ENCODE assay signal across 8 mouse cellular contexts in the genomic region with DNA sequence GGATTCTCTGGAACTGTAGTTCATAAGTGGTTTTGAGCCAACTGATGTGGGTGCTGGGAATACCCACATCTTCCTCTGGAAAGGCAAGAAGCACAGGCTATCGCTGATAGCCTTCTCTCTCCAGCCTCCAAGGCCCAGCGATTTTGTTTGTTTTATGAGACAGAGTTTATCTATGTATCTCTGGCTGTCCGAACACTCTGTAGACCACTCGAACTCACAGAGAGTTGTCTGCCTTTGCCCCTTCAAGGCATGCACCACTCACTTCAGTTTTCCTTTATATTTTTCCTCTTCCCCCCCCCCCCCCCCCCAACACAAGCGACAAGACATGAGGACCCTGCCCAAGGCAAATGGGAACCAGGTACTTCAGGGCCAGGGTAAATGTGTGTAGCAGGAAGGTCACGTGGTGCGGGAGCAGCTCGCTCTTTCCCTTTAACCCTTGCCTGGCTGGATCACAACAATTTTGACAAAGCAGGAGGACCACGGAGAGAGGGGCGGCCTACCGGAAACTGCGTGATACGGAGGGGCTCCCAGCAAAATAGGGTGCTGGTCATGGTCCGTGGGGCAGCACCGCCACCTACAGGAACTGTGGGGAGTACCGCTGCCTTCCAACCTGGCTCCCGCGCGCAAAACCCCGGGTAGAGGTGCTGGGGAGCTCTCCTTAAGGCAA. TPM values are rescaled to one million over a fixed set of nuclear protein-coding genes. Genes with fewer than 3 reads are reported as not detected.
DNase-seq lines count a peak whose midpoint lies in the region; ATAC-seq and TF ChIP-seq lines count a peak whose summit lies in the region.

No protein-coding gene starts in this region.

- peak; percentile 82 for TF ChIP-seq CTCF in ES-Bruce4 (IDR thresholded peaks at IDR 0.05; ENCODE audit: low read depth, low read length)

- no peaks in the 10 kb centered on the region for H3K36me3 ChIP-seq in ES-Bruce4 (ENCODE audit: control insufficient read depth, insufficient read depth, low read length, poor library complexity, severe bottlenecking)
- H3K36me3 ChIP-seq in forebrain, embryonic 14.5 days (ENCODE audit: control insufficient read depth, insufficient read depth, low read length), result no peaks in the 10 kb centered on the region
- H3K36me3 ChIP-seq in neural tube, embryonic 14.5 days (ENCODE audit: control insufficient read depth, insufficient read depth, low read length), result no peaks in the 10 kb centered on the region

- no peak for TF ChIP-seq POLR2A in ES-Bruce4 (IDR thresholded peaks at IDR 0.05; ENCODE audit: insufficient read depth, low read length)

- H3K9me3 ChIP-seq in ES-Bruce4 (replicated peaks; ENCODE audit: control insufficient read depth, insufficient read depth, low read length, poor library complexity, severe bottlenecking), result no peaks in the 10 kb centered on the region
- no peaks in the 10 kb centered on the region for H3K9me3 ChIP-seq in forebrain, embryonic 14.5 days (replicated peaks; ENCODE audit: control insufficient read depth, low read length)
- no peaks in the 10 kb centered on the region for H3K9me3 ChIP-seq in neural tube, embryonic 14.5 days (ENCODE audit: control insufficient read depth, low read length)

- H3K9ac ChIP-seq in ES-Bruce4 (ENCODE audit: low read depth, poor library complexity, severe bottlenecking), result peak overlapping the region; percentile 39
- peak overlapping the region; percentile 58 for H3K9ac ChIP-seq in forebrain, embryonic 14.5 days (ENCODE audit: low read length)
- peak overlapping the region; percentile 47 for H3K9ac ChIP-seq in neural tube, embryonic 14.5 days (replicated peaks; ENCODE audit: low read depth, low read length)

- no peaks in the 10 kb centered on the region for H3K27me3 ChIP-seq in ES-Bruce4 (ENCODE audit: control insufficient read depth, insufficient read depth, low read length, poor library complexity, severe bottlenecking)
- no peaks in the 10 kb centered on the region for H3K27me3 ChIP-seq in forebrain, embryonic 14.5 days (replicated peaks; ENCODE audit: control insufficient read depth, insufficient read depth, low read length)
- H3K27me3 ChIP-seq in neural tube, embryonic 14.5 days (ENCODE audit: control insufficient read depth, insufficient read depth, low read length), result no peaks in the 10 kb centered on the region

- peaks cover 1% of the 10 kb centered on the region for H3K4me1 ChIP-seq in ES-Bruce4 (ENCODE audit: control insufficient read depth, insufficient read depth, low read length)
- H3K4me1 ChIP-seq in forebrain, embryonic 14.5 days (ENCODE audit: control insufficient read depth, insufficient read depth, low read length), result no peaks in the 10 kb centered on the region
- H3K4me1 ChIP-seq in neural tube, embryonic 14.5 days (ENCODE audit: control insufficient read depth, insufficient read depth, low read length), result no peaks in the 10 kb centered on the region

- H3K4me3 ChIP-seq in ES-Bruce4 (ENCODE audit: low read depth, low read length), result peak overlapping the region; percentile 54
- peak overlapping the region; percentile 28 for H3K4me3 ChIP-seq in forebrain, embryonic 14.5 days (ENCODE audit: low read depth, low read length)
- peak overlapping the region; percentile 24 for H3K4me3 ChIP-seq in neural tube, embryonic 14.5 days (ENCODE audit: low read depth, low read length)

- 8% methylated on average over 20 of the region's 20 CpGs for WGBS in forebrain, embryonic 14.5 days
- WGBS in neural tube, embryonic 14.5 days, result 9% methylated on average over 20 of the region's 20 CpGs

- intact Hi-C loops in heart, postnatal 25 days (cut with DNase I), result loop anchor here (2.0 to 10.0 kb wide), 2 partner anchors 152 to 264 kb away; no protein-coding TSS in a partner anchor

- DNase-seq in forebrain, embryonic 14.5 days (ENCODE audit: low spot score), result peak; percentile 94
- peak; percentile 17 for DNase-seq in heart, postnatal 25 days (ENCODE audit: low spot score)
- peak; percentile 58 for DNase-seq in layer of hippocampus, adult 11-12 months (ENCODE audit: low spot score)
- DNase-seq in lung, adult 18-20 months, result peak; percentile 51 to 58
- peak; percentile 78 for DNase-seq in testis, postnatal 14 days (ENCODE audit: low spot score)

- H3K27ac ChIP-seq in ES-Bruce4 (ENCODE audit: insufficient read depth, low read length), result peak overlapping the region; percentile 78
- peak overlapping the region; percentile 63 for H3K27ac ChIP-seq in forebrain, embryonic 14.5 days (ENCODE audit: low read depth, low read length)
- H3K27ac ChIP-seq in neural tube, embryonic 14.5 days (ENCODE audit: low read depth, low read length), result peak overlapping the region; percentile 52

- peak; percentile 83; the same call in 1 of the 2 replicates for ATAC-seq in cerebellum, adult (ENCODE audit: insufficient number of reproducible peaks, low FRiP score, low TSS enrichment)
- peak; percentile 97 for ATAC-seq in forebrain, embryonic 14.5 days
- peak; percentile 97 for ATAC-seq in neural tube, embryonic 14.5 days (ENCODE audit: low read depth)

- TF ChIP-seq EP300 in ES-Bruce4 (IDR thresholded peaks at IDR 0.05; ENCODE audit: insufficient read depth, low read depth, low read length), result no peak

- peak overlapping the region; percentile 59 for H3K4me2 ChIP-seq in forebrain, embryonic 14.5 days (ENCODE audit: low read length)
- H3K4me2 ChIP-seq in neural tube, embryonic 14.5 days (ENCODE audit: low read depth, low read length), result peak overlapping the region; percentile 51

RNA-seq across cellular contexts. Expression of a gene that starts 12.5 kb away (rescaled TPM):
- not detected in 2 replicates for polyA plus RNA-seq in ES-Bruce4 (2011; ENCODE audit: insufficient read depth, insufficient read length, low read depth, missing spikeins)
- 0.33 and 1.3 TPM in 2 replicates for polyA plus RNA-seq in forebrain, embryonic 14.5 days (2014; fragmentation: Nextera tagmentation; extraction: Ambion mirVana)
- total RNA-seq in heart, postnatal 25 days (2021), result not detected
- 1.2 and 1.3 TPM in 2 replicates for polyA plus RNA-seq in neural tube, embryonic 14.5 days (2014; fragmentation: Nextera tagmentation; extraction: Ambion mirVana)

RNA-seq across cellular contexts. Expression of a gene that starts 42.8 kb away (rescaled TPM):
- 46.4 and 71.2 TPM in 2 replicates for polyA plus RNA-seq in ES-Bruce4 (2011; ENCODE audit: insufficient read depth, insufficient read length, low read depth, missing spikeins)
- polyA plus RNA-seq in forebrain, embryonic 14.5 days (2014; fragmentation: Nextera tagmentation; extraction: Ambion mirVana), result 12.5 and 13.2 TPM in 2 replicates
- total RNA-seq in heart, postnatal 25 days (2021), result 10 to 100 TPM; 21.0 to 22.8 TPM
- 20.2 and 21.1 TPM in 2 replicates for polyA plus RNA-seq in neural tube, embryonic 14.5 days (2014; fragmentation: Nextera tagmentation; extraction: Ambion mirVana)

RNA-seq across cellular contexts. Expression of a gene that starts 52.2 kb away (rescaled TPM):
- polyA plus RNA-seq in ES-Bruce4 (2011; ENCODE audit: insufficient read depth, insufficient read length, low read depth, missing spikeins), result 54.6 and 57.9 TPM in 2 replicates
- 47.0 and 54.5 TPM in 2 replicates for polyA plus RNA-seq in forebrain, embryonic 14.5 days (2014; fragmentation: Nextera tagmentation; extraction: Ambion mirVana)
- total RNA-seq in heart, postnatal 25 days (2021), result 10 to 100 TPM; 15.2 to 17.5 TPM
- 61.0 and 63.7 TPM in 2 replicates for polyA plus RNA-seq in neural tube, embryonic 14.5 days (2014; fragmentation: Nextera tagmentation; extraction: Ambion mirVana)

Comparison
In these comparisons a context has a peak if more than half of its experiments do, and no peak if none do; other contexts are left out.
1. Peak in every context shown above with its lines: DNase-seq, ATAC-seq, H3K4me3 ChIP-seq and H3K27ac ChIP-seq.
2. DNase-seq: peak in every context shown above with its lines; median percentile 94 in forebrain, embryonic 14.5 days; 78 in testis, postnatal 14 days; 58 in layer of hippocampus, adult 11-12 months; 54 in lung, adult 18-20 months; 17 in heart, postnatal 25 days.